Mouse (Mus musculus) megakaryocyte, embryonic 14.5 days (primary cell): ENCODE measurements at regions not wholly inside any gene's neighbourhood (a gene's known extent, or its start where the extent isn't known, plus 50 kb on each side); places are given as distances from the start of the nearest gene placed in this dataset.

Experiments
- FLI1 ChIP-seq: IDR thresholded peaks from 2 replicates; pipeline ENCODE4 v1.6.1; 2012; ENCODE audit warnings: low read length, inconsistent platforms, mixed read lengths
- GATA1 ChIP-seq: IDR thresholded peaks from 3 replicates; pipeline ENCODE4 v1.6.1; 2012; ENCODE audit warnings: mixed read lengths, low read length, inconsistent platforms, borderline replicate concordance

DNA sequence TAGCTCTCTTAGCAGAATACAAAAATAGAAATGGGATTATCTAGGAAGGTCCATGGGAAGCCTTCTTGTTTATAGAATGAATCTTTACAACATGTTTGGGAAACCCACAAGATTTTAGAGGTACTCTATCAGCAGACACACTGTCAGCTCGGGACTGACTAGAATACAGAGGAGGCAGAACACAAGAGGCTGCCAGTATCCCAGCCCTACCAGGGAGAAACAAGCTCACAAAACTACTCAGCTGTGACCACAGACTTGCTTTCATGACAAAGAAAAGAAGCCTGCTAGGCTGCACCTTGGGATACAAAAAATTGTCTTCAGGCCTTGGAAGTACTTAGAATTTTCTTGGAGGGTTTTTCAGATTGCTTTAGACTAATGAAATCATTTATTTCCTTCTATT, 347.2 kb downstream of the Fgf9 start:
- TF ChIP-seq GATA1 (no peak), FLI1 (no peak)
